Mouse (Mus musculus) olfactory bulb, adult 2 months (tissue): Measurements from ENCODE around the gene Il1rapl2.

Experiments used
- CTCF ChIP-seq: fragments of 200-500 bp; IDR thresholded peaks from 2 replicates; pipeline ENCODE4 v1.5.1; 2012; ENCODE audit warnings: low read depth, mild to moderate bottlenecking, low read length, moderate library complexity; ENCODE audit not compliant: insufficient read depth
- POLR2A ChIP-seq: fragments of 200-500 bp; IDR thresholded peaks from 2 replicates; pipeline ENCODE4 v1.6.1; 2012; ENCODE audit warnings: mild to moderate bottlenecking, low read depth, low read length, moderate library complexity; ENCODE audit not compliant: insufficient read depth

- TF ChIP-seq CTCF (no peak), POLR2A (no peak)
Observed at GRCm38 (mm10) chrX:137806231-137807114, 236.1 kb downstream of the Il1rapl2 start.
